Mouse (Mus musculus): ENCODE measurements around the gene Csnk1e. TPM values are rescaled to one million over a fixed set of nuclear protein-coding genes. Genes with fewer than 3 reads are reported as not detected.

Gene Csnk1e
- polyA plus RNA-seq, 1 experiment from 2014 or later = 70.8 TPM

DNA sequence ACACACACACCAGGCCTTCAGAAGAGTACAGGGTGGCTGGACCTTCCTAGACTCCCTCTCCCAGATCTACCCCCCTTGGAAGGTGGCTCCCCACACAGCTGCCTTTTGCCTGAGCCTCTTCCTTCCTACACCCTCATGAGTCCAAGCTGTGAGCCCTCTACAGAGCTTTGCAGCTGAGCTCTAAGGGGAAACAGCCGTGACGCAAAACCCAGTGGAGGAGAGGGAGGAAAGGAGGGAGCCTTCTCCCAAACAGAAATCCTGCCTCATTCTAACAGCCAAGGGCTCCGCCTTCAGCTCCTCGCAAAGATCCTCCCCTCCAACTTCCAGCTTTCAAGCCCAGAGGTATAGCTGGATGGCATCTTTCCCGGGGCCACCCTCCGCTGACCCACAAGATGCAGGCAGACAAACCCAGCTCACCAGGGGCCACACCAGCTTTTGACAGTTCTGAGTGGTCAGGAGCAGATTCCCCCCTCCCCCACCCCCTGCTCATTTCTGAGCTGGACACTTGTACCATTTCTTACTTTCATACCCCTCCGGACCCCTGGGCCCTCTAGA lies 11.4 kb downstream of the Csnk1e start:
- DNase-seq (ENCODE audit: low spot score) = no peak

DNA sequence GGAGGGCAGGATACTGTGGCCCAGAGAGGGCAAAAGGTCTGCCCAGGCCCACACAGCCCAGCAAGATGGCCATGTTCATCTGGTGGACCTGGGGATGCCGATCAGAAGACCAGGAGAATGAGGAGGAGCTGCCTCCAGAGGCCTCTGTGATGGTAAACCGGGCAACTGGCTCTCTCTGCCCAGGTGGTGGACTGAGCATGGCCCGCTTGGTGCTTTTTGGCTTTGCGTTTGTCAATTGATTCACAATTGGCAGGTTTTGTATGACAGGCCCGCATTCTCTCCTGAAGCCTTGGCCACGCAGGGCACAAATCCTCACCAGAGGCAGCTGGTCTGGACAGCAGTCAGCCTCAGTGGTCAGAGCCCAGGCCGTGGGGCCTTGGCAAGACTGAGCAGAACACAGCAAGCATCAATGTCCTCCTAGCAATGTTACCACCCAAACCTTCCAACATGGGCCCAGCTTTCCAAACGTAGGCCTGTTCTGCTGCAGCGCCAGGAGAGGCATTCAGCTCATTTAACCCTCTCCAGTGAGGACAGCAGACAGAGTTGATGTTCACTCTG lies 12.3 kb downstream of the Csnk1e start:
- DNase-seq (ENCODE audit: low spot score) = no peak

DNA sequence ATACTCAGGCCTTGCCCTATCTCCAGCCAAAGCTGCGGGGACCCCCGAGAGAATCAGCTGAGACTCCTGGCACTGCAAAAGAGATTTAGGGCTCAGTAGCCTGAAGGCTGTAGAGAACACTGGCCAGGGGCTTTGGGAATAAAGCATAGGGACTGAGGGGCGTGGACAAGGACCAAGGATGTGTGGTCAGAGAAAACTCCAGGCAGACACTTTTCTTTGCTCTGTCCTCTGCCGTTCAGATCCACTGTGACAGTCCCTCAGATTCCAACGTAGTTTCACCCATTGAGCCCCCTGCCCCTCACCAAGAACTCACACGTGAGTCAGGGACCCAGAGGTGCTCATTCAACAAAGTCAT lies 13.1 kb downstream of the Csnk1e start:
- DNase-seq (ENCODE audit: low spot score) = no peak

DNA sequence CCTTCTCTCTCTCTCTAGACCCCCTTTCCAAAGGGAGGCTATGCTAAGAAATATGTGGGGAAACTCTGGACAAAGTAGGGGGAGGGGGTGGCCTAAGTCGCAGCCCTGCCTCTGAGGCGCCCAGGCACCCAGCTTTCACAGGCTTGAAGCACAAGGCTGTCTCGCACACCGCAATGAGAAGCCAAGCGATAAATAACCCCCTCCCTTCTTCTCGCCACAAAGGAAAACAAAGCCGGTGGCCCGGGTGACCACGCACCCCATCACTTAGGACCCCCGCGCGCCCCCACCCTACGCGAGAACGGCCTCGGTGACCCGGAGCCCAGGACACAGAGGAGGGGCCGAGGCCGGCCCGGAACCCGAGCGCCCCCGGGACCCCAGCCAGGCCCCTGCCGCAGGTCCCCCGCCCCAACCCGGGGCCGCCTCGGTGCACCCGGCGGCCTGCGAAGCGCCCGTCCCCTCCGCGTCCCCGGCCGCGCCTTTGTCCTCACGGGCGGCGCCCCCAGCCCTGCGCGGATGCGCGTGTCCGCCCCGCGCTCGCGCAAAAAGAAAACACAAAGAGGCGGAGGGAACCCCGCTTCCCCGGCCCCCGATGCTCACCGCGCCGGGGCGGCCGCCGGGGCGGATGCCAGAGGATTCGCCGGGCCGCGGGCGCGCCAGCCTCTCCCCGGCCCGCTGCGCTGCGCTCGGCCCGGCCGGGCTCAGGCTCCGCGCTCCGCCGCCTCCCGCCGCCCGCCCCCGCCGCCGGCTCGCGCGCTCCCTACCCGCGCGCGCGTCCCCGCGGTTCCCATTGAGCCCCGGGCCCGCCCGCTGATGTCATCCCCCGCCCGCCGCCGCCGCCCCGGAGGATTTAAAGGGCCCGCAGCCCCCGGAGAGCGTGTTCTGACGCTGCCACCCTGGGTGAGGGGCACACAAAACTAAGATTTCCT lies 13.8 kb downstream of the Csnk1e start:
- peak; percentile 73 for DNase-seq (ENCODE audit: low spot score)

DNA sequence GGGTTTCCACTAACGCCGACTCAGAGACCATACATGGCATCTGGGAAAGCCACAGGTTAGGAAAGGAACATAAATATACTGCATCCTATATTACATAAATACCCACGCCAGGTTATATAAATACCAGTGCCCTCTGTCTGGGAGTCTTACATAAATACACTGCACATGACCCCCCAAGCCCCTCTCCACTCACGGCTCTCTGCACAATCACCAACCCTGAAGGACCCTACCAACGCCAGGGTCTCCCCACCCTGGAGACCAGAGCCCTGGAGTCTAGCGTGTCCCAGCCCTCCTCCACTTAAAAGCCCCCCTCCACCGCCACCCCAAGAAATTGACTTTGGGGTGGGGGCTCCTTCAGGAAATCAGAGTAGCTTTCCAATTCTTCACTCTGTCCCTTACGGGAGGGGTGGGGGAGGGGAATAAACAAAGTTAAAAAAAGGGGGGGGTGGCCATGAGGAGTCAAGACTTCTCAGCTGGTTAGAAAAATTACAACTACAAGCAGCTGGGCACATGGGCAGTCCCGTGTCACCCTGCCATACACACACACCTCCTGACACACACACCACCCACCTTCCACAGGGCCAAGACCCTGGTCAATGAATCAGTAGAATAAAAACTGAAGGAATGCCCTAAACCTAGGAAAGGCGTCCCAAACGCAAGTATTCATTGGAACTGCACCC lies 14.6 kb downstream of the Csnk1e start:
- no peak for DNase-seq (ENCODE audit: low spot score)

DNA sequence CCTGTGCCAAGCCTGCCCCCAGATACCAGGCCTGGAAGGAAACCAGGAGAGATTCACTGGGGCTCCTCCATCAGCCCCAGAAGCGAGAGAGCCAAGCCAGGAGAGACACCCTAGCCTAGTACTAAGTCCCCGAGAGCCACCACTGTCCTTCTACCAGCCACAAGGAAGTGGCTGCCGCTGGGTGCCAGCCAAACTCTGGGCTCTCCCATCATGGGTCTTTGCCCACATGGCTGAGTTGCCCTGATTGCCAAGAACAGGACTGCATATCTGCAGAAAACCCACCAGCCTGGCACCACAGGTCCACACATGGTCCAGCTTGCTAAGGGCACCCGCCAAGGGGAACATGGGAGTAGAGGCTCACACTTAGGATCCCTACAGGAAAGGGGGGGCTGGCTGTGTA lies 15.1 kb downstream of the Csnk1e start:
- no peak for DNase-seq (ENCODE audit: low spot score)

DNA sequence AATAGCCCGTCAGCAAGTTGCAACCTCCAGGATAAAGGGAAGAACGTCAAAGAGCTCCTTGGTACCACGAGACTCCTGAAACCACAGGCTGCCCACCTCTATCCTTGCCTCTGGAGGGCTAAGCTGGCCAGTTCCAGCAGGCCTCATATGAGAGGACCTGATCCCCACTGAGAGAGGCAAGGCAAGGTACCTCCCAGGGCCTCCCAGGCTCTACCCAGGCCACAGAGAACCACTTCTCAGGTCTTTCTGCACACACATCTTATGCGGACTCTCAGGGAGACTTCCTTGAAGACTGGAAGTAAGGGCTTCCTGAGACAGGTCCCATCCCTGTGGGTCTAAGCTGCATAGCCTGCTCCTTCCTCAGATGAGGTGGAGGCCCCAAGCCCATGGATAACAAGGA lies 16.0 kb downstream of the Csnk1e start:
- no peak for DNase-seq (ENCODE audit: low spot score)

DNA sequence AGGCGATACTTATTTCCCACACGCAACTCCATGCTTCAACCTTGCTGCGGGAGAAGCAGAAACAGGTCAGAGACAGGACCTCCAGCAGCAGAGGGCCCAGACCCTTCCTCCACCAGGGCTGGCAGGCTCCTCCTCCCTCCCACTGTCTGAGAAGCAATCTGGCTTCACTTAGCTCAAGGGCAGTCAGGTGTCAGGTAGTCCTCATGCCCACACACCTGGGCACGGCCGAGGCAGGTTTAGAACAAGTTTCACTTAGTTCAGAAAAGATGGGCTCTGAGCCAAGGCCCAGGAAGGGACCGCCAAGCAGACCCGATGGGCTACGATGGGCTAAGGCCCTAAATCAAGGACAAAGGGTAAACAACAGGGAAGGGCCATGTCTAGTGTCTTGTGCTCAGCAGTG lies 16.6 kb downstream of the Csnk1e start:
- no peak for DNase-seq (ENCODE audit: low spot score)

DNA sequence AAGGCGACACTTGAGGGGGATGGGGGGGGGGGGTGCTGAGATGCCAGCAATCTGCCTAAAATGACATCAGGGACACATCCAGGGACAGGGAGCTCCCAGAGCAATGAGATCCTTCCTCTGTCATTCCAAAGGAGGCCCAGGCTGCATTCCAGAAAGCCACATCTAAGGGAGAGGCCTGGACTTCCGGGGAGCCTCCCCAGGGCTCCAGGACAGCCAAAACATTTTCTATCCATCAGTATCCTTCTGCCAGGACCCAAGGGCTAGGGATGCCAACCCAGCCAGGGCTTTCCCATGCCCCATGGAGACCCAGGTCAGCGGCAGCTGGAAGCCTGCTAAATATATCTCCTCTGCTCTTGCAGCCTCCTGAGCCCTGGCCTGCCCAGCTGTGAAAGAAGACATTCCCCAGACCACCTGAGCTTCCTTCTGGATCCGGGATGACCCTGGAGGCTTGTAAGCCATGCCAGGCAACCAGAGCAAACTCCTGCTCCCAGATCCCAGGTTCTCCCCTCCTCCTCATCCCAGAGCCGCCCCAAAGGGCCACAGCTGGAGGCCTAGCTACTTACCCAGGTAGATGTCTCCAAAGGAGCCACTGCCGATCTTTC lies 17.1 kb downstream of the Csnk1e start:
- no peak for DNase-seq (ENCODE audit: low spot score)

DNA sequence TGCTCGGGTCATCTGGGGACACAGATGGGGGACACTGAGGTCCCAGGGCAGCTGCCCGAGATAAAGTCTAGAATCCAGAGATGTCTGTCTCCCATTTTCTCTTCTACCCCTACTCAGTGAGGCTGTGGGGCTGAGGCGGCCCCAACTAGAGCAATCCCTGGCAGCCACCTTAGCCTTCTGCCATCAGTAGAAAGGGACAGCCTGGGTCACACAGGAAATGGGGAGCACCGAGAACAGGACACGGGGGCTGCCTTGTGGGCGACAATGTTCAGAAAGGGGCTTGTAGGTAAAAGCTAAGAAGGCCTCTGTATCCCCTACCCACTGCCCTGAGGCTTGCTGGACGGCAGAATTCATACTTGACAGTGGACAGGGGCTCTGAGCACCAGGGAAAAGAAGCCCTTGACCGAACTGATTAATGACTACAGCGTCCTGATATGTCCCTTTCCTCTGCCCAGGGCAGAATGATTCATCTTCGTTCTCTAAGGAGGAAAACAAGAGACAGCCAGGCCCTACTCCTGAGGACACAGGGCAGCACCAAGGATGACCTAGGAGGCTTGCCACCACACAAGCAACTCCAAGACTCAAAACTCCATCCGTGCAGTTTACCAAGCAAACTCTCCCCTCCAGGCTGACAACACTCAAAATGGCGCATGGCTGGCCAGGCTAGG lies 17.7 kb downstream of the Csnk1e start:
- DNase-seq (ENCODE audit: low spot score) = no peak

DNA sequence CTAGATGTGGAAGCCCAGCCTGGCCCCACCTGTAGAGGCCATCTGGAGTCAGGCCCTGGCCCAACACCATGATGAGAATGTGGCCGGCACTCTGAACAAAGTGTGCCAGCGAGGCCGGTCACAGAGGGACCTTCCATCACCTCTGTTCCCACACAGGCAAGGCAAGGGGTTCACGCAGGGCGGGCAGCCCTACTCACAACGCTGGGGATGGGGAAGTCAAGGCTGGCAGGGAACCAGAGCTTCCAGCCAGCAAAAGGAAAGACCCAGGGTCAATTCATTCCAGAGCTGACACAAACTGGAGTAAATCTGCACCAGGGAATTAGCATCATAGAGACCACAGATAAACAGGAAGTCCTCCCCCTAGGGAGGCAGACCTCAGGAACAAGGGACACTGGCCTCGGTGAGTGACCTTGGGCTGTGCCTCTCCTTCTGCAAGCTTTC lies 18.9 kb downstream of the Csnk1e start:
- DNase-seq (ENCODE audit: low spot score) = no peak

DNA sequence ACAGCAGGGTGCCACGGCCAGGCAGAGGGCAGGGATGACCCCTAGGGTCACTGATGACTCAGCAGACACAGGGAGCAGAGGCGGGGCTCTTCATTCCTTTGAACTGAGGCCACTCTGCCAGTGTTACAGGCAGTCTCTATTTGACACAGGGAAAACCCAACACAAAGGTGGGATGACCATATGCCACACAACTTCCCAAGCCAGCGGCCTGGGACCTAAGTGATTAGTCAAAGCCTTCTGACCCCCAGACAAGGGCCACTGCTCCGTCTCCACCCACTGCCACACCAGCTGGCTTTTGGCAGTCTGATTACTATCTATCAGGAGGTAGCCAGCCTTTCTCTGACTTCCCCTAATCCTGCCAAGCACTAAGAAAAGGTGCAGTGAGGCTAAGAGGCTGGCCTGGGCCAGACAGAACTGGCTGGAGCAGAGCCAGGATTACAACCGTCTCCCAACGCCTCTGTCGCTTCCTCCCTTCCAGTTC lies 20.1 kb downstream of the Csnk1e start:
- no peak for DNase-seq (ENCODE audit: low spot score)

DNA sequence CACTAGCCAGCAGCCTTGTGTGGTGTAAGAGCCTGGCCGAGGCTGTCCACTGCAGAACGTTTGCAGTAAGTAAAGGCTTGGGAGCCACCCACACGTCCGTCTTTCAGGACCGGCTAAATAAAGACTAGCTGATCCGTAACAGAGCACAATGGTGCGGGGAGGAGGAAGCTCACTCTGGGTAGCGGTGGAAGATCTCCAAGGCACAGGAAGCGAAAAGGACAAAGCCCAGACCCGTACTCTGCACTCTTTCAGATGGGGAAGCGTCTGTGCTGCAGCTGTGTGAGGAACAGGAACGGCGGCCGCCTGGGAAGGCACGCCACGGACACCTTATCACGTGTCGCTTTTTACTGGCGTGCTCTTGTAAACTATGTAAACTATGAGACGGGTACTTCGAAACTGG lies 22.5 kb downstream of the Csnk1e start:
- DNase-seq (ENCODE audit: low spot score) = no peak

DNA sequence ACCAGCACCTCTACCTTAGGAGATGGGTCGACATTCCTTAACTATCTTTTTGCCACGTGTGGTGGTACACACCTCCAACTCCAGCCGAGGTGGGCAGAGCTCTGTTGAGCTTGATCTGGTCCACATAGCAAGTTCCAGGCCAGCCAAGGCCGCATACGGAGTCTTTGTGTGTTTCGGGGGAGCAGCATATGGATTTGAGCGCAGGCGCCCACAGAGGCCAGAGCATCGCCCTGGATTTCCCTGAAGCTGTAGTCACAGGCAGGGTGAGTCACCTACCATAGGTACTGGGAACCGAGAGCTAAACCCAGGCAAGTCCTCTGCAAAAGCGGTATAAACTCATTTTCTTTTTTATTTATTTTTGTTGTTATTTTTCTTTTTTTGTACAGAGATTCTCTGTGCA lies 23.0 kb downstream of the Csnk1e start:
- no peak for DNase-seq (ENCODE audit: low spot score)

DNA sequence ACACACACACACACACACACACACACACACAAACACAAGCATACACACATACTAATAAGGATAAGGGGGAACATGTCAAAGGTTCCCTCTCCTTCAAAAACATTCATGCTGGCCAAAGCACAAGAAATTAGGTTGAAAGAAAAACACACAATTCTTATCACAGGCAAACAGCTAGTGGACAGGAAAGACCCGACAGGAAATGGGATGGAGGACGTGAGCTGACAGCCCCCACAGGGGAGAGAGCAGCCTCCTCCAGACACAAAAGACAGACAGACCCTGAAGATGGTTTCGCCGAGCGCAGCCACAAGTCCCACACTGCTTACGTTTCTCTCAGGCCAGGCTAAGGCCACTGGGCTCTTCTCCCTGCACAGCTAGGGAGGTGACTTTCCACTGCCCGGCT lies 23.4 kb downstream of the Csnk1e start:
- no peak for DNase-seq (ENCODE audit: low spot score)

DNA sequence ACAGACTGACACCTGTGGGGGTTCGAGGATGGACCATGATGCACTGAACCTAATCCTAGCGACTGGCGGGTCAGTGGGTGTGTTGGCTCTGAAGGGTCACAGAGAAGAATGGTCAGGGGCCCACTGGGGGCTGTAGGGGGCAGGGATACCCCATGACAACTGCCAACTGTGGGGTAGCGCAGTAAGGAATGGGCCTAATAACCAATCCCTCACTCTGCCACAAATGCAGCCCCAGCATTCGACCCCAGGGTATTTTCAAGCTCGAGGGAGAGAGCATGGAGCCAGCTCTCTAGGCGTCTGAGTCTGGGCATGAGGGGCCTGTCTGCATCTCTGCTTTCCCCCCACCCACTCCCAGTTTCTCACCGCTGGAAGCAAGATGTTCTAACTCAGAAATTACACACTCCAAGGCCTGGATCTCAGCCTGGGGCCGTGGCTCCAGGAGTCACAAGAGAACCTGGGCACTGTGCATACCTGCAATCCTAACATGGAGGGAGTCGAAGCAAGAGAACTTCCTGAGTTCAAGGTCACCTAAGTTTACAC lies 24.8 kb downstream of the Csnk1e start:
- no peak for DNase-seq (ENCODE audit: low spot score)

DNA sequence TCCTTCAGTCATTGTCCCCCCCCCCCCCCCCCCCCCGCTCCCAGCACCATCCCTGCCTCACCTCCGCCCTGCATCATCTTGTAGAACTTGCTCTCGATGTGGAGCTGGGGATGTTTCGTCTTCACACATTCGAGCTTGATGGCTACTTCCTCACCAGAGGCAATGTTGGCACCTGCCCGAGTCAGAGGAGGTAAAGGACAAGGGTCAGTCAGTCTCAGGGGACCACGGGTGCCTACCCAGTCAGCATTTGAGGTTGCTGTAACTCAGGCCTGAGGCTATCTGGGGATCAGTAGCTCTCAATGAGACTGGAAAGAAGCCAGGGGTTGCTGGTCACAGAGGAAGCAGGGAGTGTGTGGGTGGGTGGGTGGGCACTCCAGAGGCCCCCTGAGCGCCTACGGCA lies 25.4 kb downstream of the Csnk1e start:
- no peak for DNase-seq (ENCODE audit: low spot score)

DNA sequence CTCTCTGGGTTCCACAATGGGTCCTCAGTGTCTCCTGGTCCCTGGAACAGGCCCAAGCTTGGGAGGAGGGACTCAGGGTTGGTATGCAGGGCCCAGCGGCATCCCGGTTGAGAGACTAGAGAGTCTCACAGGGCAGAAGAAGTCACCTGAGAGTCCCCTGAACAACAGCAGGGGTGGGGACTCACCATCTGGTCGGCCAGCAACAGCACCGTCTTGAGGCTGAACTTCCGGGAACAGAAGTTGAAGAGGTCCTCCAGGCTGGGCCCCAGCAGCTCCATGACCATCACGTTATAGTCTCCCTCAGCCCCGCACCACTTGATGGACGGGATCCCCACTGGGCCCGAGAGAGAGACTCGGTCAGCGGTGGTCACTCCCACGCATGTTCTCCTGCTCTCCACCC lies 25.8 kb downstream of the Csnk1e start:
- no peak for DNase-seq (ENCODE audit: low spot score)

DNA sequence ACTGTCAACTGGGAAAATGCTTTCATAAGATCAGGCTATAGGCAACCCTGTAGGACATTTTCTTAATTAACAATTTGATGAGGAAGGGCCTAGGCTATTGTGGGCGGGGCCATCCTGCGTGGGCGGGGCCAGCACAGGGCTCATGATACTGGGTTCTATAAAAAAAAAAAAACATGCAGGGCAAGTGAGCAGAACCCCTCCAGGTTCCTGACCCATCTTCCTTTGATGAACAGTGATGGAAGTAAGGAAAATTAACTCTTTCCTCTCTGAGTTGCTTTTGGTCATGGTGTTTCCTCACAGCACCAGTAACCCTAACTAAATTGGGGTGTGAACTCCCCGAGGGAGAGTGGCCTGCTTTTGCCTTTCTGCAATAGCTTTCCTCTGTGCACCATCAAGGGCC lies 26.8 kb downstream of the Csnk1e start:
- no peak for DNase-seq (ENCODE audit: low spot score)

DNA sequence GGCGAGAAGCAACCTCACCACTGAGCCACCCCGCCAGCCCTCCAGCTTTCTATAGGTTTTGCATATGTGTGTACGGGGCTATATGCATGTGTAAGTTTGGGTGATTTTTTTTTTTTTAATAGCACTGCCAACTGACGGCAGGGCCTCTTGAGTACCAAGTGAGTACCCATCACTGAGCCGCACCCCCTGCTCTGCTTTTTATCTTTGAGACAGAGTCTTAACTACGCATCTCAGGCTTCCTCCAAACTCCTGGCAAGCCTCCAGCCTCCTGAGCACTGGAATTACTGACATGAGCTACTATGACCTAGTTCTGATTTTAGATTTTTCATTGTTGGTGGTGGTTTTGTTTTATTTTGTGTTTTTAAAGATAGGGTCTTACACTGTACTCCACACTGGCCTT lies 27.9 kb downstream of the Csnk1e start:
- DNase-seq (ENCODE audit: low spot score) = no peak

DNA sequence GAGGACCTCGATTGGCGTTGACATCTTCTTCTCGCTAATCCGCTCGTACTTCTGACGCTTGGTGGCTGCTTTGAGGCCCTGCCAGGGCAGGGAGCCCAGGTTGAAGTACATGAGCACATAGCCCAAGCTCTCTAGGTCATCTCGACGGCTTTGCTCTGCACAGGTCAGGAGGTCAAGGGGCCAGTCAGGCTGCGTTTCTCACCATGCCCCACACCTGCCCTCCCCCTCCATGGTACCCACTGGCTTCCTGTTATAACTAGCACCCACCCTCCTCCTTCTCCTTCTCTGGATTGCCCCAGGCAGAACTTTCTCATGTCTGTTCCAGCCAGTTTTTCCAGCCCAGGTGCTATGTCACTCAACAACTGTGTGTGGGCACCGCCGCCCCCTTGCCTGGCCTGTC lies 29.9 kb downstream of the Csnk1e start:
- DNase-seq (ENCODE audit: low spot score) = no peak

All from thymus, postnatal 0 days (tissue).